Mouse (Mus musculus) C2C12 (cell line): Measurements from ENCODE around the gene Olfr279.

Experiments
- CTCF ChIP-seq: IDR thresholded peaks from one replicate; pipeline ENCODE4 v1.5.1; 2011; ENCODE audit not compliant: control insufficient read depth, insufficient read depth, insufficient read length
- MYOG ChIP-seq: IDR thresholded peaks from one replicate; pipeline ENCODE4 v1.6.1; 2011; ENCODE audit not compliant: control insufficient read depth, insufficient read length; ENCODE audit errors: extremely low read depth

- TF ChIP-seq CTCF = no peak
- no peak for TF ChIP-seq MYOG
These were observed 5.4 kb downstream of the Olfr279 start for GRCm38 (mm10) chr15:98497631-98498030.
